Mouse (Mus musculus) liver, embryonic 11.5 days (tissue): ENCODE measurements around the gene Tgfbi. TPM values are rescaled to one million over a fixed set of nuclear protein-coding genes. Genes with fewer than 3 reads are reported as not detected.

ENCODE experiments used
- ATAC-seq: fragments of 200-750 bp; cut with Nextera tagmentation; replicated peaks from 2 replicates; pipeline ENCODE4 v1.8.0; 2017; ENCODE audit warnings: moderate number of reproducible peaks, mild to moderate bottlenecking, moderate TSS enrichment, moderate library complexity; ENCODE audit not compliant: low FRiP score
- DNase-seq: peaks from one replicate; pipeline ENCODE4 v3.0.0-alpha.2; 2017; ENCODE audit warnings: low spot score
- H3K27ac ChIP-seq: fragments of 300-500 bp; sonication (generic); 2 replicates; pipeline ENCODE4 v1.5.1; 2014; ENCODE audit warnings: mild to moderate bottlenecking, low read depth, low read length, control low read depth
- H3K27me3 ChIP-seq: fragments of 300-500 bp; sonication (generic); replicated peaks from 2 replicates; pipeline ENCODE4 v1.6.1; 2014; ENCODE audit warnings: low read length, mixed read lengths; ENCODE audit not compliant: control insufficient read depth, insufficient read depth
- H3K36me3 ChIP-seq: fragments of 300-500 bp; sonication (generic); 2 replicates; pipeline ENCODE4 v1.6.1; 2014; ENCODE audit warnings: mild to moderate bottlenecking, low read length, moderate library complexity, mixed read lengths; ENCODE audit not compliant: control insufficient read depth, insufficient read depth
- H3K4me1 ChIP-seq: fragments of 300-500 bp; sonication (generic); replicated peaks from 2 replicates; pipeline ENCODE4 v1.6.1; 2014; ENCODE audit warnings: low read length, mixed read lengths; ENCODE audit not compliant: control insufficient read depth, insufficient read depth
- H3K4me2 ChIP-seq: fragments of 300-500 bp; sonication (generic); 2 replicates; pipeline ENCODE4 v1.6.1; 2014; ENCODE audit warnings: mild to moderate bottlenecking, control low read depth, moderate library complexity
- H3K4me3 ChIP-seq: fragments of 300-500 bp; sonication (generic); 2 replicates; pipeline ENCODE4 v1.5.1; 2014; ENCODE audit warnings: low read depth, low read length, control low read depth
- H3K9ac ChIP-seq: fragments of 300-500 bp; sonication (generic); 2 replicates; pipeline ENCODE4 v1.6.1; 2014; ENCODE audit warnings: low read depth, low read length, control low read depth
- H3K9me3 ChIP-seq: fragments of 300-500 bp; sonication (generic); 2 replicates; pipeline ENCODE4 v1.6.1; 2016; ENCODE audit warnings: low read length, inconsistent platforms, mixed read lengths; ENCODE audit not compliant: control insufficient read depth
- WGBS: fragments of 180-500 bp; shearing (Covaris S2); extraction: QIAGEN DNeasy Blood & Tissue Kit; methylation state at CpG from one replicate; pipeline ENCODE4 v1.1.7; 2014; 5-methylcytosine and 5-hydroxymethylcytosine counted together
- polyA plus RNA-seq: library from polyadenylated mRNA; unstranded; fragments of >200 nt; fragmentation: Nextera tagmentation; extraction: Ambion mirVana; gene quantifications from 2 replicates; pipeline ENCODE4 v1.2.1, GENCODE M21; 2014

Tgfbi gene
- polyA plus RNA-seq, 1 experiment from 2014 or later = 27.6 TPM

GRCm38 (mm10) chr13:56591939-56592338 is 17.4 kb upstream of the Tgfbi start:
- H3K9ac ChIP-seq = no peak overlapping the region
- H3K4me2 ChIP-seq = no peak overlapping the region
- no peak for ATAC-seq
- no peaks in the 10 kb centered on the region for H3K27me3 ChIP-seq
- no peaks in the 10 kb centered on the region for H3K9me3 ChIP-seq
- no peak overlapping the region for H3K27ac ChIP-seq
- no peaks in the 10 kb centered on the region for H3K36me3 ChIP-seq
- H3K4me3 ChIP-seq = no peak overlapping the region
- WGBS = 55% methylated on average over 2 of the region's 2 CpGs
- DNase-seq = no peak
- H3K4me1 ChIP-seq = peaks cover 5% of the 10 kb centered on the region

- DNase-seq = no peak
- H3K4me3 ChIP-seq = no peak overlapping the region
- 74% methylated on average over 5 of the region's 5 CpGs for WGBS
- H3K9ac ChIP-seq = no peak overlapping the region
- ATAC-seq = no peak
- H3K4me1 ChIP-seq = peaks cover 5% of the 10 kb centered on the region
- no peaks in the 10 kb centered on the region for H3K36me3 ChIP-seq
- no peak overlapping the region for H3K27ac ChIP-seq
- H3K9me3 ChIP-seq = no peaks in the 10 kb centered on the region
- no peaks in the 10 kb centered on the region for H3K27me3 ChIP-seq
- H3K4me2 ChIP-seq = no peak overlapping the region
Observed at GRCm38 (mm10) chr13:56593196-56593595, 16.1 kb upstream of the Tgfbi start.

DNA sequence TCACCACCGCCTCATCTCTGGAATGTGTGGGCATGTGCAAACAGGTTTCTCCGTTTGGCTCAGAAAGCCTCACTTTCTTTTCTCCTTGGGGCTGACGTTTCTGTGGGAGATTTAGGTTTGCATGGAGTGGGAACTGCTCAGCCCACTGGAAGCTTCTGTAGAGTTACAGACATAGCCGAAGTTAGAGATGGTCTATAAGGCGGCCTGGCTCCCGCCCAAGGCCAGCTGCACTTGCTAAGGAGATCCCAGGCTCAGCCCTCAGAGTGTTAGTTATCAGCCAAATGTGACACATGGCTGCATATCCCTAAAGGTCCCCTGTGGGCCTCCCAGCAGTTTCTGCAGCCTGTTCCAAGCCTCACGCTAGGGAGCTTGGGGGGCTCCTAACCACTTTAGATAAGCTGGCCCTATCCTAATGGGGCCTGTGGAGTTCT is 15.3 kb upstream of the Tgfbi start:
- 62% methylated on average over 7 of the region's 7 CpGs for WGBS
- Histone ChIP-seq H3K9ac (no peak overlapping the region), H3K4me2 (no peak overlapping the region), H3K4me3 (no peak overlapping the region), H3K36me3 (no peaks in the 10 kb centered on the region), H3K9me3 (no peaks in the 10 kb centered on the region), H3K27ac (no peak overlapping the region), H3K4me1 (no peaks in the 10 kb centered on the region; the same call in 1 of the 2 replicates), H3K27me3 (no peaks in the 10 kb centered on the region)
- no peak for ATAC-seq
- no peak for DNase-seq

DNA sequence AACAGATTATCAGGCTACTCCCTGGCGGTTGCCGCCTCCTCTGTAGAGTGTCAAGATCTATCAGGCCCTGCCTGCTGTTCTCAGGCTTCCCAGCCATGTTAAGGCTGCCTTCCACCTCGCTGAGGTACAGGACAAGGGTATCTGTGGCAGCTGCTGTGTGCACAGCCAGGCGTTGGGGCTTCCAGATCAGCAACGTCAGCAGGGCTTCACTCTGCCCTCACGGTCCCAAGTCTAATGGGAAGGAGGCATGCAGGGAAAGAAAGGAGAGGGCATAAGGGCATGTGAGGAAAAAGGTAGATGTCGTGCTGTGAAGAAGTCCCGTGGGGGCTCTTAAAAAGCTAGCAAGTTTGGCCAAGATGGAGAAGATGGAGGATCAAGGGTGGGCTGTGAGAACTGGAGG is 14.1 kb upstream of the Tgfbi start:
- Histone ChIP-seq H3K9ac (no peak overlapping the region), H3K4me1 (no peaks in the 10 kb centered on the region; the same call in 1 of the 2 replicates), H3K27ac (no peak overlapping the region), H3K4me2 (no peak overlapping the region), H3K4me3 (no peak overlapping the region), H3K27me3 (no peaks in the 10 kb centered on the region), H3K36me3 (no peaks in the 10 kb centered on the region), H3K9me3 (no peaks in the 10 kb centered on the region)
- no peak for ATAC-seq
- no peak for DNase-seq
- WGBS = 67% methylated on average over 8 of the region's 8 CpGs

- Histone ChIP-seq H3K4me1 (no peaks in the 10 kb centered on the region; the same call in 1 of the 2 replicates), H3K4me3 (no peak overlapping the region), H3K4me2 (no peak overlapping the region), H3K27ac (no peak overlapping the region), H3K9ac (no peak overlapping the region), H3K27me3 (no peaks in the 10 kb centered on the region), H3K9me3 (no peaks in the 10 kb centered on the region), H3K36me3 (no peaks in the 10 kb centered on the region)
- 88% methylated on average over 4 of the region's 4 CpGs for WGBS
- ATAC-seq (no peak), DNase-seq (no peak)
Observed at GRCm38 (mm10) chr13:56597296-56597695, 12.0 kb upstream of the Tgfbi start.

- Histone ChIP-seq H3K4me1 (no peaks in the 10 kb centered on the region; the same call in 1 of the 2 replicates), H3K9me3 (no peaks in the 10 kb centered on the region)
Observed at GRCm38 (mm10) chr13:56597831-56598612, 11.3 kb upstream of the Tgfbi start.

GRCm38 (mm10) chr13:56599511-56599910 is 9.8 kb upstream of the Tgfbi start:
- no peak overlapping the region for H3K27ac ChIP-seq
- DNase-seq = no peak
- H3K4me2 ChIP-seq = no peak overlapping the region
- no peaks in the 10 kb centered on the region for H3K4me1 ChIP-seq
- no peak overlapping the region for H3K9ac ChIP-seq
- H3K27me3 ChIP-seq = no peaks in the 10 kb centered on the region
- no peaks in the 10 kb centered on the region for H3K9me3 ChIP-seq
- WGBS = 81% methylated on average over 2 of the region's 2 CpGs
- no peak overlapping the region for H3K4me3 ChIP-seq
- no peaks in the 10 kb centered on the region for H3K36me3 ChIP-seq
- ATAC-seq = no peak

More at GRCm38 (mm10) chr13:56597831-56598612, 11.3 kb upstream of the Tgfbi start:
- H3K4me3 ChIP-seq = no peak overlapping the region
- WGBS = 64% methylated on average over 12 of the region's 12 CpGs
- H3K36me3 ChIP-seq = no peaks in the 10 kb centered on the region
- H3K9ac ChIP-seq = no peak overlapping the region
- no peaks in the 10 kb centered on the region for H3K27me3 ChIP-seq
- no peak overlapping the region for H3K27ac ChIP-seq
- no peak for DNase-seq
- H3K4me2 ChIP-seq = no peak overlapping the region
- ATAC-seq = no peak

DNA sequence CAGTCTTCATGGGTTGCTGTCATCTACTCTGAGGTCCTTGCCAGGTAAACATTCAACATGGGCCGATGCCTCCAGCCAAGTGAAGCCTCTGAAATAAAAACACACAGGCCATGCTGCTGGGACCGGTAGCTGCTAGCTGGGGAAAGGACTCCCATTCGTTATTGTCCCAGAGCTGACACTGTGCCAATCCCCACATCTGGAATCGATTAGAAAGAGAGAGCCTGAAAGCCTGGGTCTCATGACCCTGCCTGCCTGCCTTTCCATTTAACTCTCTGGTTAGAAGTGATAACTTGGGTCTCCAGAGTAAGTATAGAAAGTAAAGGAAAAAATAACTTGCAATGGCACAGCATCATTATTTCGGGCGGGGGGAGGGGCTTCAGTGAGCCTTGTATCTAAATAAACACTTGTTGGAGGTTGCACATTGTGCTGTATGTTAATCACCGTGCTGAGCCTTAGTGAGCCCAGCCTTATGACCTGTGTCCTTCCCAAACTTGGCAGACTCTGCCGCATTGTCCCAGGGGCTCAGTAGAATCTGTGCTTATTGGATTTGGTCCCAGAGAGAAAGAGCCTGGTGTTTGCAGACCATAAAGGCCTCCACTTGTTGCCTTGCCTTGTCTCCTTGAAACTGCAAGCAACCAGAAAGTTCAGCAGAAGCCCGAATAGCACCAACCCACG is 9.0 kb upstream of the Tgfbi start:
- no peak for ATAC-seq
- Histone ChIP-seq H3K4me2 (no peak overlapping the region), H3K27me3 (no peaks in the 10 kb centered on the region), H3K9me3 (no peaks in the 10 kb centered on the region), H3K36me3 (no peaks in the 10 kb centered on the region), H3K9ac (no peak overlapping the region), H3K27ac (no peak overlapping the region), H3K4me3 (no peak overlapping the region), H3K4me1 (no peaks in the 10 kb centered on the region)
- no peak for DNase-seq
- 66% methylated on average over 10 of the region's 10 CpGs for WGBS

- DNase-seq = no peak
- 45% methylated on average over 11 of the region's 11 CpGs for WGBS
- no peak overlapping the region for H3K27ac ChIP-seq
Observed at GRCm38 (mm10) chr13:56601199-56601598, 8.1 kb upstream of the Tgfbi start.

More at GRCm38 (mm10) chr13:56601199-56601598, 8.1 kb upstream of the Tgfbi start:
- Histone ChIP-seq H3K4me1 (no peaks in the 10 kb centered on the region), H3K36me3 (no peaks in the 10 kb centered on the region), H3K9me3 (no peaks in the 10 kb centered on the region), H3K9ac (no peak overlapping the region), H3K27me3 (no peaks in the 10 kb centered on the region), H3K4me2 (no peak overlapping the region), H3K4me3 (no peak overlapping the region)
- ATAC-seq = no peak
